Mouse (Mus musculus) frontal cortex, adult 2 months (tissue): ENCODE data around the gene AW551984. TPM values are rescaled to one million over a fixed set of nuclear protein-coding genes. Genes with fewer than 3 reads are reported as not detected.

Source experiments
- polyA plus RNA-seq: library from polyadenylated mRNA; depleted of rRNA; stranded (reverse); fragments of >200 nt; gene quantifications from 2 replicates; pipeline ENCODE4 v1.2.3, GENCODE M21; 2012; rRNA removed

The AW551984 gene
- polyA plus RNA-seq, 1 experiment: 5.5 TPM

Other genes starting within 250 kb of the AW551984 start
- gene Olfr951, start 217.0 kb downstream of the AW551984 start, polyA plus RNA-seq: not detected in 2 replicates
- gene Olfr952, start 177.3 kb downstream of the AW551984 start, polyA plus RNA-seq: not detected in 2 replicates
- gene Olfr954, start 147.7 kb downstream of the AW551984 start, polyA plus RNA-seq: not detected in 2 replicates
- not detected in 2 replicates for gene Olfr955, start 132.5 kb downstream of the AW551984 start, polyA plus RNA-seq
- not detected in 2 replicates for gene Olfr44, start 110.4 kb downstream of the AW551984 start, polyA plus RNA-seq
- not detected in 2 replicates for gene Olfr957, start 88.6 kb downstream of the AW551984 start, polyA plus RNA-seq
- not detected in 2 replicates for gene Olfr958, start 50.3 kb downstream of the AW551984 start, polyA plus RNA-seq
- gene Olfr959, start 28.8 kb downstream of the AW551984 start, polyA plus RNA-seq: not detected in 2 replicates
- not detected in 2 replicates for gene Olfr148, start 6.3 kb upstream of the AW551984 start, polyA plus RNA-seq
- gene Olfr960, start 17.0 kb upstream of the AW551984 start, polyA plus RNA-seq: not detected in 2 replicates
- not detected in 2 replicates for gene Olfr961, start 40.7 kb upstream of the AW551984 start, polyA plus RNA-seq
- gene Olfr963, start 62.8 kb upstream of the AW551984 start, polyA plus RNA-seq: not detected in 2 replicates
- not detected in 2 replicates for gene Olfr149, start 102.7 kb upstream of the AW551984 start, polyA plus RNA-seq
- gene Olfr965, start 107.0 kb upstream of the AW551984 start, polyA plus RNA-seq: 0.11 TPM in 1 of 2 replicates, not detected in the other
- gene Olfr150, start 126.6 kb upstream of the AW551984 start, polyA plus RNA-seq: not detected in 2 replicates
- gene Olfr967, start 141.8 kb upstream of the AW551984 start, polyA plus RNA-seq: not detected in 2 replicates
- gene Olfr968, start 178.8 kb upstream of the AW551984 start, polyA plus RNA-seq: not detected in 2 replicates
- not detected in 2 replicates for gene Olfr969, start 186.5 kb upstream of the AW551984 start, polyA plus RNA-seq
- gene Olfr970, start 204.5 kb upstream of the AW551984 start, polyA plus RNA-seq: not detected in 2 replicates
- not detected in 2 replicates for gene Olfr971, start 232.5 kb upstream of the AW551984 start, polyA plus RNA-seq